Mouse (Mus musculus) monocyte, adult 2 months (primary cell): Measurements from ENCODE around the gene Trat1.

Experiments used
- DNase-seq, 2 experiments: peaks; one replicate each; pipeline ENCODE4 v3.0.0; 2022; ENCODE audit warnings: low spot score in 2 of 2, low read depth in 1 of 2

The Trat1 gene

DNA sequence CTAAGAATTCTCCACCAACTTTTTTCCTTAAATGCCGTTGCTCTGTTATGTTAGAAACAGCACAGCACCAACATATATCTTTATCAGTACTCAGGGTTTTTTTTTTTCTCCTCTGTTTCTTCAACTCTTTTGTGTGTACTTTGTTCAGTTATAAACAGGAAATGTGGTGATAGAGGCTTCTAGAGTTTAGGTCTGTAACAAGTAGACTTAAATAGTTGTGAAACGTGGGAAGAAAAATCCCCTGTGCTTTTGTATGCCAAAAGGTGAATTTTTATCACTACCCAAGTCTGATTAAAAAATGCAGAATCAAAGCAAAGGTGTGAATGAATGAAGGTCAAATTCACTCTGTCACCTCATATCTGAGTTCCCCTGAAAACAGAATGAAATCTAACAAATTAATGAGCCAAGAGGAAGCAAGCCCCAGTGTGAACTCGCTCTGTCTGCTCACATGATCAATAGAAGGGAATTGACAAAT is at the start of gene Trat1:
Gene Trat1, minus strand, starts transcription at position 51 of the 475 bp plus-strand sequence.
- no peak for DNase-seq

DNA sequence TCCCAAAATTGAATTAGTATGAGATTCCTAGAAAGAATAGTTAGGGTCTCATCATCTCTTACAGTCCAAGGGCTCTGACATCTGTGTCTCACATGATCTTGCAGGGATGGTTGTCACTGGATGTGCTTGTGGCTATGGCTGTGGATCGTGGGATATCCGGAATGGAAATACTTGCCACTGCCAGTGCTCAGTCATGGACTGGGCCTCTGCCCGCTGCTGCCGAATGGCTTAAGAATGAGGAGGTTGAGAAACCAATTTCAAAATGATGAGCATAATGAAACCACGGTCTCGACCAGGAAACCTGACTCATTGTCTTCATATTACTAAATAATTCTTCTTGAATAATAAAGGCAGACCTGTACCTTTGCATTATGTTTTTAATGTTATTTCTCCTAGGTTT is 46.7 kb upstream of the Trat1 start:
- DNase-seq, result no peak

DNA sequence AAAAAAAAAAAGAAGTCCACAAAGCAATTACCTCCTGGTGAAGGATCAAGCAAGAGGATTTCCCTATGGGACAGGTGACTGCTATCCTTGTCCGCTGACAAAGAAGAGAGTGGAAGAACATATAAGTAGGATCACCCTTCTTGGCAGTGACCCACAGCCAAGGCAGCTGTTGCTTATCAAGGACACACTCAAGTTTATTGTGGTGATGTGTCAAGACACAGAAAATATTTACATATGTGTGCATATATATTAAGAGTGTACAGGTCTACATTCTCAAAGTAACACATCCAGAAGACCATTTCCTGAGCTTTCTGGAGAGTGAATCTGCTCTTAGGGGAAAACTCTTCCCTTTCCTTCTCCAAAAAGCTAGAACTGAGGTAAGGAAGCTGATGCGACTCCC is 44.9 kb upstream of the Trat1 start, which contains the start of gene Retnlb:
Gene Retnlb, plus strand, starts transcription at position 162 of the 400 bp plus-strand sequence.
- no peak for DNase-seq

DNA sequence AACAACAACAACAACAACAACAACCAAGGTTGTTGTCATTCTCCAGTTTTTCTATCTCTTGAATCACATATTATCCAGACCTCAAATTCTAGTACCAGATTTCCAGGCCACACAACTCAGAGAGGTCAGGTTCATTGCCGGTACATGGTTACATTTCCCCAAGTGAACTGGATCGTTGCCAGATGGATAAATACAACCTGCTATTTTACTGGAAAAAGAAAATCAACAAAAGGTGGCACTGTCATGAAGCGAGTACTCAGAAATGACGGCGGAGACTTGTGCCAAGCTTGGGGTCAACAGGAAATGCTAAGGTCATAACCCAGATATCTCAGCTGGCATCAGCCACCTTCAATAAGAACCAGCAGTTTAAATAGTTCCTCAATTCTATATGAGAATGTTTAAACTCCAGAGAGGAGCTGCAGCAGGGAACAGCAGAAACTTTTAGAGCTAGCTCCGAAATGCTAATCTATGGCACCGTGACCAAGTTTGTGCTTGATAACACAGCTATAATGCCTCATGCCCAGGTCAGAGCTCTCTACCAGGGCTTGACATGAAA is 40.1 kb upstream of the Trat1 start:
- DNase-seq, result no peak

DNA sequence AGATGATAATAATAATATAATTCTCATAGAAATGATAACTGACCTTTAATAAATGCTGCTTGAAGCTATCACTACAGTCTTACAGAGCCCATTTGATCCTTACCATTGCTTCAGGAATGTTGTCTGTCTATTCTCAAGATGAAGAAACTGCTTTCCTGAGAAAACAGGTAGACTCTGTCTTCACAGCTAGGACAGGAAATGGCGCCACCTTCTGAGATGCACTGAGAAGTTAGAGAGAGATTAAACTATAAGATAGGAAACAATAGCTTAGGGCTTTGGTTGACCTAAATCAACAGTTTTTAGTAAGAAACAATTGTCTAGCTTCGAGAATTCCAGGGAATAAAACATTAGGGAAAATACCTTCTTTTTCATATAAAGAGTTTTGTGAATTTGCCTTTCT is 37.6 kb upstream of the Trat1 start:
- no peak for DNase-seq

GRCm38 (mm10) chr16:48806521-48806920 is 34.7 kb upstream of the Trat1 start:
- DNase-seq, result no peak

DNA sequence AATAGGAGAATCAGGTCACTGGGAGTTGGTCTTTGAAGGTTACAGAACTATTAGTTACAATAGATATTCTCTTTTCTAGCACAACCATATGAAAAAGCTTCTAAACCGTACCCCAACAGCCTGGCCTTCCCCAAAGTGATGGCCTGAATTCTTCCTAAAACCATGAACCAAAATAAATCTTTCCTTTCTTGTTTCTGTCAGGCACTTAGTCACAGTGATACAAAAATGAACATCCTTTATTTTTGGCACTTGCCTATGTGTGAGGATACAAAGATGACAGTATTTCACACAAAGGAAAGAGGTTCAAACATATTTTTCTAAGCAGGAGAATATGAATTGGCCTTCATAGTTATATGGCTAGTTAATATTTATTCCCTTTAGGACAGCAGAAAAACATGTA is 33.6 kb upstream of the Trat1 start:
- no peak for DNase-seq

- no peak for DNase-seq
These were observed 29.1 kb upstream of the Trat1 start for GRCm38 (mm10) chr16:48800906-48801305.

GRCm38 (mm10) chr16:48799470-48799869 is 27.6 kb upstream of the Trat1 start:
- DNase-seq, result no peak

- no peak for DNase-seq
These were observed 26.5 kb upstream of the Trat1 start for GRCm38 (mm10) chr16:48798285-48798684.

GRCm38 (mm10) chr16:48788704-48789185 is 16.9 kb upstream of the Trat1 start:
- DNase-seq, result no peak

DNA sequence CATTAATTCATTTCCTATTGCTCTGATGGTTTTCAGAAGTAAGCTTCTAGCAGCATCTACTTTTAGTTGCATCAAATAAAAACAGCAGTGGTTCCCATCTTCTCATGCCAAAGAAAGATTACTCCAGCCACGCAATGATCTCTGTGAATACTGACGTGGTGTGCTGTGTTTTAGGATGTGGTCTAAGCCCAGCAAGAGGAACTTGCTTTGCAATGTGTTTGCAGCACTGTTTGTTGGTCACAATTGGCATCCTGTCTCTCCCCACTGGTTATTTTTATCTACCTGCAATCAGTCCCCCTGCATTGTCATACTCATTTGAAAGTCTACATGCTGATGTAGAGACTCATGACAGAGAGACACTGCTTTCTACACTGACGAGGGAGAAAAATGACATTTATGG is 14.4 kb upstream of the Trat1 start:
- DNase-seq, result no peak

GRCm38 (mm10) chr16:48777254-48777653 is 5.4 kb upstream of the Trat1 start:
- DNase-seq, result no peak

DNA sequence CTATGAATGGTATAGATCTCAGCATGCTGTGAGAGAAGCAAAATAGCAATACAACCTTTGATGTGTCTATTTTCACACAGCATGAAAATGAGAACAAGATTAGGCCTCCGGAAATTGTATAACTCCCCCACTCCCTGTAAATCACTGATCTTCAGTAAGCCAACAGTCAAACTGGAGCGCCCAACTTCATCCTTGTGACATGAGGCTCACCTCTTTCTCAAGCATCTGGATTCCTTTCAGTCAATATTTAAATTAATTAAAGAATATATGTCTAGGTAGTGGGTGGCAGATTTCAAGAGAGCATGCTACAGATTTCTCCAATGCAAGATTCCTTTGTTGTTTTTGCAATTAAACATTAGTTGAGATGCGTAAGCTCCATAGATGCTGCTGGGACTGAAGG is 2.6 kb downstream of the Trat1 start:
- no peak for DNase-seq

GRCm38 (mm10) chr16:48760643-48761481 is 11.0 kb downstream of the Trat1 start:
- DNase-seq, result no peak

DNA sequence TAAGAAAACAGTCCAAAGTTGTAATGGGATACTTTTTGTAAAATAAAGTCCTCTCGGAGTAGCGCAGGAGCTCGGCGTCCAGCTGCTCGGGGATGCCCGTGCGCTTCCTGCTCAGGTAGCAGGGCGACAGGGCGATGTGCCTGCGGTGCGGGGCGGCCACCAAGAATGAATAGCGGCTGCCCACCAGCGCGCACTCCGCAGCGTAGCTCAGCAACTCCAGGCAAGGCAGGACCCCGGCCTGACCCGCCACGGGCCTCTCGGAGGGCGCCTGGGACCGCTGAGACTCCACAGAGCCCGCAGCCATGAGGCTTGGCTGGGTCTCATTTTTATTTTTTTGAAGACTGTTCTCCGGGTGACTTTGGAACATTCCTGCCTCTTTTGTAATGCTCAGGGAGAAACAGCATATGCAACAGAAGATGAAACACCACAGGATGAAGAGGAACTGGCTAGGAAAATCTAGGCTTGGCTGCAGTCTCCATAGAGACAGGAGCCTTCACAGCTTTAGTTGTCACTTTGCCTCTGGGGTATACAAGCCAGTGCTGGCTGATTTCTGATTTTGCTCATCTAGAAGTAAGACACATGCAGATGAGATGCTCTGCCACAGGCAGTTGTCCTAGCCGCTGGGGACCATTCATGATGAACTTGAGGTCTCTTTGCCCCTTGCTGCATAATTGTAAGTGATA is 21.5 kb downstream of the Trat1 start:
- DNase-seq, result no peak

GRCm38 (mm10) chr16:48745418-48745817 is 26.4 kb downstream of the Trat1 start:
- DNase-seq, result no peak

DNA sequence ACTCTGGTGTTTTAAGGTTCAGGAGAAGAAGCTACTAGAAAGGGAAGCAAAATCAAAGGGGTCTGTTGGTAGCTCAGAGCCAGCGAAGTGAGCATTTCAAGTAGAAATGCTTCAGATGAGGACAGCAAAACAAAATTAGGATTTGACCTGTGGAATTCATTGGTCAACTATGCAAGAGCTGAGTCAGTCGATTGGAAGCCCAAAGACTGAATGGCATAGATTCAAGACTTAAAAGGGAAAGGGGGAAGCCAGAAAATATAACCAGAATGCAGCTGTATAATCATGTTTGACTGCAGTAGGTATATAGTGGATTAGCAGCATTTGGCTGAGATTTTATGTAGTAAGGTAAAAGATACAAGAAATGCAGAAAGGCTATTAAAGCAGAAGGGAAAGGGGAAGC is 26.8 kb downstream of the Trat1 start:
- no peak for DNase-seq

- DNase-seq, result no peak
These were observed 30.3 kb downstream of the Trat1 start for GRCm38 (mm10) chr16:48741549-48741948.

DNA sequence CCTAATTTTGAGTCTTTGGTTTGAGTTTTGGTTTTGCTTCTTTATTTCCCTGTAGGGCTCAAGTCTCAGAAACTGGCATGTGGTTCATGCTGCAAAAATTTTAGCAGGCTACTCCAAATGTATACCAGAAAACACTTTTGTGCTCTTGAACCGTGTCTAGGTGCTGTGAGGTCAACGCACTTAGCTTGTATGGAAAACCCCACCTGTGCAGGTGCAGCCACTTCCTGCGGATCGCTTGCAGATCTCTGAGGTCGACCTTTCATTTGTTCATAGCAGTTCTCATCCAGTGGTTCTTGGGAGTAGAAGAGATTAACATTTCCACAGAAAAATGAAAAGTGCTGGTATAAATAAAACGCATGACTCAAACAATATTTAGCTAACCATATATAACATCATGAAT is 31.8 kb downstream of the Trat1 start:
- no peak for DNase-seq

- DNase-seq, result no peak
These were observed 33.4 kb downstream of the Trat1 start for GRCm38 (mm10) chr16:48738429-48738828.

GRCm38 (mm10) chr16:48736890-48737289 is 34.9 kb downstream of the Trat1 start:
- no peak for DNase-seq
